In the genomic region with DNA sequence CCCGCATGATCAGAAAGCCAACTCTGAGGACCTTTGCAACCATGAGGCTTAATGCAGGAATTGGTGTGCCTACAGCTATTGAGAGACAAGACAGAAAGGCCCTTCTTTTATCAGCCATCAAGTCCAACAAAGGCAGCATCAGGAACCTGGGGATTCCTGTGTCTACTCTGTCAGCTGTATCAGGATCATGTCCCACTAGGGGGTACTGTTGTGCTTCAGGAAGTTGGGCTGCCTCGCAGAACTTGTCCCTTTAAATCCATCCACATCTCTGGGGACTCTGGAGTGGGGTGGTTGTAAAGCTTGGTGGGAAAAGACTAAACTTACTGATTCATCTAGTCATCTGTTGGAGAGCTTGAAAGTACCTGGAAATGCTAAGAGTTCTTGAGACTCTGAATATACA, we compare ENCODE assay signal across 8 mouse cellular contexts.
DNase-seq lines count a peak whose midpoint lies in the region; ATAC-seq and TF ChIP-seq lines count a peak whose summit lies in the region.

No protein-coding gene starts in this region.

- no peak overlapping the region for H3K9ac ChIP-seq in heart, adult 2 months (ENCODE audit: low read depth, low read length)
- H3K9ac ChIP-seq in heart, embryonic 11.5 days (ENCODE audit: low read depth, low read length): no peak overlapping the region

- no peaks in the 10 kb centered on the region for H3K27me3 ChIP-seq in heart, adult 2 months (ENCODE audit: control insufficient read depth, insufficient read depth, low read length)
- H3K27me3 ChIP-seq in heart, embryonic 11.5 days (ENCODE audit: control insufficient read depth, insufficient read depth, low read length): no peaks in the 10 kb centered on the region
- no peaks in the 10 kb centered on the region for H3K27me3 ChIP-seq in forebrain, embryonic 10.5 days (ENCODE audit: poor library complexity, severe bottlenecking)

- WGBS in heart, adult 2 months: 66% methylated on average over 2 of the region's 2 CpGs
- 79% methylated on average over 2 of the region's 2 CpGs for WGBS in heart, embryonic 11.5 days (ENCODE audit: insufficient replicate concordance)
- WGBS in forebrain, embryonic 10.5 days: 70% methylated on average over 2 of the region's 2 CpGs

- no peak overlapping the region for H3K4me2 ChIP-seq in heart, embryonic 11.5 days

- no peak for TF ChIP-seq EP300 in heart, adult 2 months (IDR thresholded peaks at IDR 0.05; ENCODE audit: insufficient read depth, low read depth, low read length)

- no peak for DNase-seq in heart, adult 2 months
- peak; percentile 4 for DNase-seq in 3T3-L1 (ENCODE audit: low read depth, low spot score)
- DNase-seq in brain, embryonic 14.5 days (ENCODE audit: low read depth): peak; percentile 68
- DNase-seq in layer of hippocampus, adult 2 months (ENCODE audit: low spot score in 2 of 2): peak; percentile 51 to 61
- peak; percentile 48 to 64 for DNase-seq in right cerebral cortex, postnatal 36 days (ENCODE audit: low spot score in 2 of 2)
- no peak for DNase-seq in thymus, postnatal 14 days
- no peak for DNase-seq in forebrain, embryonic 10.5 days (ENCODE audit: extremely low spot score, low spot score)

- H3K27ac ChIP-seq in heart, adult 2 months: no peak overlapping the region
- H3K27ac ChIP-seq in heart, embryonic 11.5 days (ENCODE audit: low read depth, low read length): no peak overlapping the region
- H3K27ac ChIP-seq in layer of hippocampus, adult 2 months: no peak overlapping the region
- H3K27ac ChIP-seq in forebrain, embryonic 10.5 days: no peak overlapping the region

- no peaks in the 10 kb centered on the region for H3K4me1 ChIP-seq in heart, adult 2 months (ENCODE audit: control insufficient read depth, insufficient read depth, low read length)
- H3K4me1 ChIP-seq in heart, embryonic 11.5 days (ENCODE audit: control insufficient read depth, insufficient read depth, low read length): no peaks in the 10 kb centered on the region
- H3K4me1 ChIP-seq in forebrain, embryonic 10.5 days: no peaks in the 10 kb centered on the region

- ATAC-seq in heart, embryonic 11.5 days (replicated peaks; ENCODE audit: insufficient number of reproducible peaks, low FRiP score, low TSS enrichment): no peak

- H3K79me2 ChIP-seq in heart, adult 2 months (replicated peaks; ENCODE audit: control insufficient read depth, insufficient read depth, low read length): no peaks in the 10 kb centered on the region

- TF ChIP-seq CTCF in heart, adult 2 months (IDR thresholded peaks at IDR 0.05): peak; percentile 21; the same call in 1 of the 2 replicates
- TF ChIP-seq CTCF in brain, embryonic 14.5 days (IDR thresholded peaks at IDR 0.05; ENCODE audit: borderline replicate concordance, extremely low read depth, insufficient read depth, insufficient read length): peak; percentile 44; the same call in 1 of the 2 replicates
- peak; percentile 79 for TF ChIP-seq CTCF in layer of hippocampus, adult 2 months (conservative IDR thresholded peaks at IDR 0.05)

- no peaks in the 10 kb centered on the region for H3K36me3 ChIP-seq in heart, adult 2 months (ENCODE audit: control insufficient read depth, insufficient read depth, low read length)
- H3K36me3 ChIP-seq in heart, embryonic 11.5 days (ENCODE audit: control insufficient read depth, insufficient read depth, low read length): no peaks in the 10 kb centered on the region
- H3K36me3 ChIP-seq in forebrain, embryonic 10.5 days (replicated peaks): no peaks in the 10 kb centered on the region

- intact Hi-C loops in heart, adult 2 months (cut with DNase I): no loop called here

- no peak for TF ChIP-seq POLR2A in heart, adult 2 months (IDR thresholded peaks at IDR 0.05; ENCODE audit: insufficient read depth, low read depth, low read length)
- TF ChIP-seq POLR2A in brain, embryonic 14.5 days (IDR thresholded peaks at IDR 0.05; ENCODE audit: borderline replicate concordance, extremely low read depth, insufficient read depth, insufficient read length, poor library complexity, severe bottlenecking): no peak

- H3K9me3 ChIP-seq in heart, embryonic 11.5 days (replicated peaks; ENCODE audit: control insufficient read depth, low read length): no peaks in the 10 kb centered on the region
- H3K9me3 ChIP-seq in forebrain, embryonic 10.5 days: no peaks in the 10 kb centered on the region

- H3K4me3 ChIP-seq in heart, adult 2 months: no peak overlapping the region
- no peak overlapping the region for H3K4me3 ChIP-seq in heart, embryonic 11.5 days (ENCODE audit: low read depth, low read length)
- no peak overlapping the region for H3K4me3 ChIP-seq in layer of hippocampus, adult 2 months
- no peak overlapping the region for H3K4me3 ChIP-seq in forebrain, embryonic 10.5 days

Comparison
In these comparisons a context has a peak if more than half of its experiments do, and no peak if none do; other contexts are left out.
1. DNase-seq: peak in 3T3-L1 (single experiment), brain, embryonic 14.5 days (single experiment), layer of hippocampus, adult 2 months (2 of 2) and right cerebral cortex, postnatal 36 days (2 of 2); none in heart, adult 2 months (0 of 2), thymus, postnatal 14 days (single experiment) and forebrain, embryonic 10.5 days (single experiment).
2. CTCF ChIP-seq: peak in every context shown above with its lines; median percentile 79 in layer of hippocampus, adult 2 months; 44 in brain, embryonic 14.5 days; 21 in heart, adult 2 months.